Mouse (Mus musculus) embryonic facial prominence, embryonic 11.5 days (tissue): ENCODE results near the gene Hmgcs1. TPM values are rescaled to one million over a fixed set of nuclear protein-coding genes. Genes with fewer than 3 reads are reported as not detected.

Source experiments
- ATAC-seq: fragments of 200-750 bp; cut with Nextera tagmentation; replicated peaks from 2 replicates; pipeline ENCODE4 v1.8.0; 2017; ENCODE audit warnings: low read depth; ENCODE audit not compliant: insufficient number of reproducible peaks, low FRiP score, low TSS enrichment
- DNase-seq: peaks from one replicate; pipeline ENCODE4 v3.0.0-alpha.2; 2015; ENCODE audit warnings: low spot score
- H3K27ac ChIP-seq: fragments of 300-500 bp; sonication (generic); replicated peaks from 2 replicates; pipeline ENCODE4 v1.5.1; 2014; ENCODE audit warnings: mild to moderate bottlenecking, low read depth, low read length, control low read depth
- H3K27me3 ChIP-seq: fragments of 300-500 bp; sonication (generic); 2 replicates; pipeline ENCODE4 v1.6.1; 2014; ENCODE audit warnings: mild to moderate bottlenecking, low read length, moderate library complexity, mixed read lengths; ENCODE audit not compliant: control insufficient read depth, insufficient read depth
- H3K36me3 ChIP-seq: fragments of 300-500 bp; sonication (generic); replicated peaks from 2 replicates; pipeline ENCODE4 v1.6.1; 2014; ENCODE audit warnings: low read depth, mild to moderate bottlenecking, low read length, moderate library complexity, mixed read lengths; ENCODE audit not compliant: control insufficient read depth, insufficient read depth
- H3K4me1 ChIP-seq: fragments of 300-500 bp; sonication (generic); 2 replicates; pipeline ENCODE4 v1.6.1; 2014; ENCODE audit warnings: low read length, mixed read lengths; ENCODE audit not compliant: control insufficient read depth, insufficient read depth
- H3K4me2 ChIP-seq: fragments of 300-500 bp; sonication (generic); 2 replicates; pipeline ENCODE4 v1.6.1; 2014; ENCODE audit warnings: low read depth, mild to moderate bottlenecking, control low read depth, low read length, moderate library complexity
- H3K4me3 ChIP-seq: fragments of 300-500 bp; sonication (generic); 2 replicates; pipeline ENCODE4 v1.5.1; 2014; ENCODE audit warnings: low read depth, low read length, control low read depth
- H3K9ac ChIP-seq: fragments of 300-500 bp; sonication (generic); replicated peaks from 2 replicates; pipeline ENCODE4 v1.6.1; 2014; ENCODE audit warnings: mild to moderate bottlenecking, control low read depth, low read length
- H3K9me3 ChIP-seq: fragments of 300-500 bp; sonication (generic); replicated peaks from 2 replicates; pipeline ENCODE4 v1.6.1; 2016; ENCODE audit warnings: mild to moderate bottlenecking, low read length, inconsistent platforms, mixed read lengths; ENCODE audit not compliant: control insufficient read depth
- WGBS: fragments of 180-500 bp; shearing (Covaris S2); extraction: QIAGEN DNeasy Blood & Tissue Kit; methylation state at CpG from one replicate; pipeline ENCODE4 v1.1.7; 2014; 5-methylcytosine and 5-hydroxymethylcytosine counted together
- polyA plus RNA-seq: library from polyadenylated mRNA; unstranded; fragments of >200 nt; fragmentation: Nextera tagmentation; extraction: Ambion mirVana; gene quantifications from 2 replicates; pipeline ENCODE4 v1.2.1, GENCODE M21; 2014

Hmgcs1 gene
- polyA plus RNA-seq, 1 experiment from 2014 or later, result 293 TPM

GRCm38 (mm10) chr13:119722447-119722846 lies 32.3 kb downstream of the Hmgcs1 start:
- H3K9ac ChIP-seq, result no peak overlapping the region
- ATAC-seq (no peak), DNase-seq (no peak)
- H3K27me3 ChIP-seq, result no peaks in the 10 kb centered on the region
- H3K4me1 ChIP-seq, result no peaks in the 10 kb centered on the region
- no peaks in the 10 kb centered on the region for H3K9me3 ChIP-seq
- H3K4me2 ChIP-seq, result no peak overlapping the region
- no peak overlapping the region for H3K4me3 ChIP-seq
- WGBS, result 91% methylated on average over 3 of the region's 3 CpGs
- H3K27ac ChIP-seq, result no peak overlapping the region
- H3K36me3 ChIP-seq, result no peaks in the 10 kb centered on the region

- Histone ChIP-seq H3K4me2 (no peak overlapping the region), H3K4me1 (no peaks in the 10 kb centered on the region), H3K27me3 (no peaks in the 10 kb centered on the region), H3K9me3 (no peaks in the 10 kb centered on the region), H3K36me3 (no peaks in the 10 kb centered on the region), H3K9ac (no peak overlapping the region), H3K4me3 (no peak overlapping the region), H3K27ac (no peak overlapping the region)
- ATAC-seq (no peak), DNase-seq (no peak)
- 75% methylated on average over 5 of the region's 5 CpGs for WGBS
Measured at GRCm38 (mm10) chr13:119723368-119723767, 33.2 kb downstream of the Hmgcs1 start.

- H3K36me3 ChIP-seq, result no peaks in the 10 kb centered on the region
- H3K27me3 ChIP-seq, result no peaks in the 10 kb centered on the region
- no peak for ATAC-seq
- H3K4me3 ChIP-seq, result no peak overlapping the region
- H3K9me3 ChIP-seq, result no peaks in the 10 kb centered on the region
- H3K4me2 ChIP-seq, result no peak overlapping the region
- no peak overlapping the region for H3K9ac ChIP-seq
- DNase-seq, result no peak
- 84% methylated on average over 7 of the region's 7 CpGs for WGBS
- H3K27ac ChIP-seq, result no peak overlapping the region
- no peaks in the 10 kb centered on the region for H3K4me1 ChIP-seq
Measured at GRCm38 (mm10) chr13:119724541-119724940, 34.4 kb downstream of the Hmgcs1 start.

- ATAC-seq, result no peak
- H3K9ac ChIP-seq, result no peak overlapping the region
- H3K27me3 ChIP-seq, result no peaks in the 10 kb centered on the region
- WGBS, result 64% methylated on average over 26 of the region's 26 CpGs
- no peak overlapping the region for H3K27ac ChIP-seq
- H3K4me3 ChIP-seq, result no peak overlapping the region
- H3K9me3 ChIP-seq, result no peaks in the 10 kb centered on the region
- H3K4me1 ChIP-seq, result no peaks in the 10 kb centered on the region
- DNase-seq, result no peak
- no peak overlapping the region for H3K4me2 ChIP-seq
- no peaks in the 10 kb centered on the region for H3K36me3 ChIP-seq
Measured at GRCm38 (mm10) chr13:119727608-119728387, 37.6 kb downstream of the Hmgcs1 start.

- no peaks in the 10 kb centered on the region for H3K36me3 ChIP-seq
- H3K9ac ChIP-seq, result no peak overlapping the region
- ATAC-seq (no peak), DNase-seq (no peak)
- H3K4me2 ChIP-seq, result no peak overlapping the region
- WGBS, result 86% methylated on average over 7 of the region's 7 CpGs
- H3K27me3 ChIP-seq, result no peaks in the 10 kb centered on the region
- H3K27ac ChIP-seq, result no peak overlapping the region
- no peaks in the 10 kb centered on the region for H3K9me3 ChIP-seq
- no peak overlapping the region for H3K4me3 ChIP-seq
- H3K4me1 ChIP-seq, result no peaks in the 10 kb centered on the region
Measured at GRCm38 (mm10) chr13:119729406-119729805, 39.2 kb downstream of the Hmgcs1 start.

- H3K9me3 ChIP-seq, result no peaks in the 10 kb centered on the region
- no peak overlapping the region for H3K9ac ChIP-seq
- ATAC-seq (no peak), DNase-seq (no peak)
- 69% methylated on average over 6 of the region's 6 CpGs for WGBS
- H3K4me2 ChIP-seq, result no peak overlapping the region
- H3K4me3 ChIP-seq, result no peak overlapping the region
- no peaks in the 10 kb centered on the region for H3K27me3 ChIP-seq
- H3K36me3 ChIP-seq, result no peaks in the 10 kb centered on the region
- H3K4me1 ChIP-seq, result no peaks in the 10 kb centered on the region
- H3K27ac ChIP-seq, result no peak overlapping the region
Measured at GRCm38 (mm10) chr13:119731448-119731847, 41.3 kb downstream of the Hmgcs1 start.

- Histone ChIP-seq H3K9me3 (no peaks in the 10 kb centered on the region), H3K27ac (no peak overlapping the region), H3K4me2 (peak overlapping the region; percentile 39), H3K36me3 (no peaks in the 10 kb centered on the region), H3K27me3 (no peaks in the 10 kb centered on the region), H3K4me1 (no peaks in the 10 kb centered on the region; the same call in 1 of the 2 replicates), H3K4me3 (peak overlapping the region; percentile 17), H3K9ac (peak overlapping the region; percentile 32)
- 3% methylated on average over 19 of the region's 19 CpGs for WGBS
- peak; percentile 45 for DNase-seq
- ATAC-seq, result 0 out of 2 replicates have a peak, but pooled peaks have one; percentile 44
Measured at GRCm38 (mm10) chr13:119741390-119742237, 51.4 kb downstream of the Hmgcs1 start.
